Mouse (Mus musculus): ENCODE measurements around the gene Cct4. TPM values are rescaled to one million over a fixed set of nuclear protein-coding genes. Genes with fewer than 3 reads are reported as not detected.

Gene Cct4
- total RNA-seq, 2 experiments from 2014 or later = 97.1 to 104 TPM

DNA sequence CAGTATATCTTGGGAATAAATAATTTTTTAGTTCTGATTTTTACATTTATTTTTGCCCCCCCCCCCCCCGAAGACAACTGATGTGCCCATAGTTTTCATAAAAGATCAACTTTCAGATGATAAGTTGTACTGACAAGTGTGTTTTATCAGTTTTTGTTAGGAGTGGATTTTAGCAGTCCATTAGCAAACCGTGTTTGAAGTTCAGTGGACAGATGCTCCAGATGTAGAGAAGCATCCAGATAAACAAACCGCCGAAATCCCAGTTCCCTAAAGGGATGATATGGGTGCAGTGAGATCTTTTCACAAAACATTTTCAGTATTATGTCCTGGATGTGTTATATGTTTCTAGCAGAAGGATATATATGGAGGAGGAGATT, 18.5 kb downstream of the Cct4 start:
- intact Hi-C loops (cut with DNase I) = loop anchor here (2.0 to 10.0 kb wide), 3 partner anchors 58 to 876 kb away; partner anchors contain the start of gene Xpo1
- Histone ChIP-seq H3K4me3 (peak overlapping the region; percentile 82), H3K27ac (no peak overlapping the region)
- no peak for TF ChIP-seq CTCF (IDR thresholded peaks at IDR 0.05)
- no peak for DNase-seq (ENCODE audit: extremely low spot score in 1 of 2, low spot score in 2 of 2)

GRCm38 (mm10) chr11:23013096-23013495, 22.8 kb downstream of the Cct4 start:
- TF ChIP-seq CTCF (IDR thresholded peaks at IDR 0.05) = no peak
- intact Hi-C loops (cut with DNase I) = no loop called here
- Histone ChIP-seq H3K27ac (no peak overlapping the region), H3K4me3 (no peak overlapping the region)
- no peak for DNase-seq (ENCODE audit: extremely low spot score in 1 of 2, low spot score in 2 of 2)

GRCm38 (mm10) chr11:23013580-23014294, 23.4 kb downstream of the Cct4 start:
- intact Hi-C loops (cut with DNase I) = no loop called here
- H3K27ac ChIP-seq = no peak overlapping the region
- DNase-seq (ENCODE audit: extremely low spot score in 1 of 2, low spot score in 2 of 2) = no peak
- peak; percentile 16 for TF ChIP-seq CTCF (IDR thresholded peaks at IDR 0.05)
- H3K4me3 ChIP-seq = no peak overlapping the region

- H3K4me3 ChIP-seq = no peak overlapping the region
- no peak for TF ChIP-seq CTCF (IDR thresholded peaks at IDR 0.05)
- DNase-seq (ENCODE audit: extremely low spot score in 1 of 2, low spot score in 2 of 2) = no peak
- intact Hi-C loops (cut with DNase I) = no loop called here
- no peak overlapping the region for H3K27ac ChIP-seq
These were observed 24.7 kb downstream of the Cct4 start for GRCm38 (mm10) chr11:23014996-23015395.

GRCm38 (mm10) chr11:23017943-23018342, 27.6 kb downstream of the Cct4 start:
- intact Hi-C loops (cut with DNase I) = no loop called here
- H3K27ac ChIP-seq = no peak overlapping the region
- no peak for DNase-seq (ENCODE audit: extremely low spot score in 1 of 2, low spot score in 2 of 2)

GRCm38 (mm10) chr11:23020116-23020770, 29.9 kb downstream of the Cct4 start:
- Histone ChIP-seq H3K4me3 (no peak overlapping the region), H3K27ac (no peak overlapping the region)
- intact Hi-C loops (cut with DNase I) = no loop called here
- no peak for TF ChIP-seq CTCF (IDR thresholded peaks at IDR 0.05)
- DNase-seq (ENCODE audit: extremely low spot score in 1 of 2, low spot score in 2 of 2) = no peak

More at GRCm38 (mm10) chr11:23017943-23018342, 27.6 kb downstream of the Cct4 start:
- no peak for TF ChIP-seq CTCF (IDR thresholded peaks at IDR 0.05)
- no peak overlapping the region for H3K4me3 ChIP-seq

DNA sequence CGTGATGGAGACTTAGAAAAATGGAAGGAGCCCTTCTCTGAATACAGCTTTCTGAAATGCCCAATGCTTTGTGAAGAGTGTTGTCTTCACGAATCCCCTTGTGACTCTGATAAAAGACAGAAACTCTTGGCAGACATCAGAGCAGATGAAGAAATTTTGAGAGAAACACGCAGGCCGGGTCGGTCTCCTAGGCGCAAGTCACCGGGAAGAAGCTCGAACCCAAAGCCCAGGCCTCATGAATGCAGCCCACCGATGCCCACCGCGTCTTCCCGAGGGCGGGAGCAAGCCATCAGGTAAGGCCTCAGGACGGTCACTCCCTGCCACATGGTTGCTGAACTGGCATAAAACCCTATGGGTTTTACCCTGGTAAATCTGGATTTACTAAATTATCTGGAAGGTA, 30.5 kb downstream of the Cct4 start:
- intact Hi-C loops (cut with DNase I) = no loop called here
- DNase-seq (ENCODE audit: extremely low spot score in 1 of 2, low spot score in 2 of 2) = no peak
- TF ChIP-seq CTCF (IDR thresholded peaks at IDR 0.05) = no peak

GRCm38 (mm10) chr11:23023155-23023554, 32.8 kb downstream of the Cct4 start:
- no peak overlapping the region for H3K4me3 ChIP-seq
- intact Hi-C loops (cut with DNase I) = no loop called here
- DNase-seq (ENCODE audit: extremely low spot score in 1 of 2, low spot score in 2 of 2) = no peak
- H3K27ac ChIP-seq = no peak overlapping the region
- no peak for TF ChIP-seq CTCF (IDR thresholded peaks at IDR 0.05)

More for the DNA sequence above, 30.5 kb downstream of the Cct4 start:
- Histone ChIP-seq H3K27ac (no peak overlapping the region), H3K4me3 (no peak overlapping the region)

GRCm38 (mm10) chr11:23024169-23024568, 33.9 kb downstream of the Cct4 start:
- no peak overlapping the region for H3K27ac ChIP-seq
- intact Hi-C loops (cut with DNase I) = no loop called here
- TF ChIP-seq CTCF (IDR thresholded peaks at IDR 0.05) = no peak

DNA sequence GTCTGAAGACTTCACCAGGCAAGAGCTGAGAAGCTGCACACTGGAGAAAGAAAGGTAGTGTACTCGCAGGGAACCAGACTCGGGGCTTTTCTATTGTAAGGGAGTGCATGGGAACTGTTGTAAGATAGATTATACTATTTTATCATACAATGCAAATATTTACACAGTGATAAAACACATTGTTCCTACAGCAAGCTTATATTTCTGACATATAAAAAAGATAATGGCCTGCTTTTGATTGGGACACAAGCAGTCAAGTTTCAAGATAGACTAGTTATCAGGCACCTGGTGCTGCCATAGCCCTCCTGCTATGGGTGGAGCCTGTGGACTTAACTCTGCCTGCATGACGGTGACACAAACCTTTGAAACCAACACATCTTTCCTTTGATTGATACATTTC, 38.6 kb downstream of the Cct4 start:
- DNase-seq (ENCODE audit: extremely low spot score in 1 of 2, low spot score in 2 of 2) = no peak
- intact Hi-C loops (cut with DNase I) = no loop called here
- no peak for TF ChIP-seq CTCF (IDR thresholded peaks at IDR 0.05)
- no peak overlapping the region for H3K4me3 ChIP-seq
- no peak overlapping the region for H3K27ac ChIP-seq

More at GRCm38 (mm10) chr11:23024169-23024568, 33.9 kb downstream of the Cct4 start:
- H3K4me3 ChIP-seq = no peak overlapping the region
- DNase-seq (ENCODE audit: extremely low spot score in 1 of 2, low spot score in 2 of 2) = no peak

DNA sequence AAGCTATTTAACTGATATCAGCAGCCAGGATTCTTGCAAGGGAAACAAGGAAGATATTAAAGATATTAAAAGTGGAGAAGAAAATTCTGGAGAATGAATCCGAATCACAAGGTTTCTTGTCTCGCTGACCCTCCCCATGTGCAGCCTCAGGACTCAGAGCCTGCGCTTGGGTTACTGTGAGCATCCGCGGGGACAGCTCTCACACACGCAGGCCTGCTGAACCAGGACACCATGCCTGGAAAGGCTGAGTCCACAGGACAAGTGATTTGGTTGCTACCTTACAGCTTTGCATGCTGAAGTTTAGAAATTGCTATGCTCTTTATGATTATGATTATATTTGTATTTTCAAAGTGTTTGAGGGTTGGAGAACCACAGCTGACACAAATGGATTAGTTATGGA, 39.1 kb downstream of the Cct4 start:
- intact Hi-C loops (cut with DNase I) = no loop called here
- no peak overlapping the region for H3K27ac ChIP-seq
- TF ChIP-seq CTCF (IDR thresholded peaks at IDR 0.05) = no peak
- H3K4me3 ChIP-seq = no peak overlapping the region
- DNase-seq (ENCODE audit: extremely low spot score in 1 of 2, low spot score in 2 of 2) = no peak

GRCm38 (mm10) chr11:23047252-23047651, 56.9 kb downstream of the Cct4 start:
- Histone ChIP-seq H3K27ac (no peak overlapping the region), H3K4me3 (no peak overlapping the region)
- no peak for DNase-seq (ENCODE audit: extremely low spot score in 1 of 2, low spot score in 2 of 2)
- no peak for TF ChIP-seq CTCF (IDR thresholded peaks at IDR 0.05)
- intact Hi-C loops (cut with DNase I) = no loop called here
